Mouse (Mus musculus): ENCODE data around the gene Prr23a3. TPM values are rescaled to one million over a fixed set of nuclear protein-coding genes. Genes with fewer than 3 reads are reported as not detected.

The Prr23a3 gene
- not detected in 2 replicates for polyA plus RNA-seq (2016; fragmentation: Nextera tagmentation; extraction: Ambion mirVana)

GRCm38 (mm10) chr9:98864571-98864970 lies at the start of gene Prr23a3:
Gene Prr23a3, plus strand, starts transcription at chr9:98864767.
- ATAC-seq (ENCODE audit: low FRiP score, low read depth) = no peak
- H3K27ac ChIP-seq (replicated peaks) = no peak within 1 kb of the TSS
- 58% methylated on average over 22 of the region's 22 CpGs for WGBS
- H3K4me2 ChIP-seq (replicated peaks) = peak within 1 kb of the TSS; percentile 19; the same call in 1 of the 2 replicates
- no peak within 1 kb of the TSS for H3K9ac ChIP-seq (replicated peaks)
- H3K9me3 ChIP-seq = no peaks in the 10 kb centered on the region
- no peaks in the 10 kb centered on the region for H3K4me1 ChIP-seq
- no peak within 1 kb of the TSS for H3K4me3 ChIP-seq
- peaks cover 9% of the 10 kb centered on the region for H3K27me3 ChIP-seq
- H3K36me3 ChIP-seq = no peaks in the 10 kb centered on the region

DNA sequence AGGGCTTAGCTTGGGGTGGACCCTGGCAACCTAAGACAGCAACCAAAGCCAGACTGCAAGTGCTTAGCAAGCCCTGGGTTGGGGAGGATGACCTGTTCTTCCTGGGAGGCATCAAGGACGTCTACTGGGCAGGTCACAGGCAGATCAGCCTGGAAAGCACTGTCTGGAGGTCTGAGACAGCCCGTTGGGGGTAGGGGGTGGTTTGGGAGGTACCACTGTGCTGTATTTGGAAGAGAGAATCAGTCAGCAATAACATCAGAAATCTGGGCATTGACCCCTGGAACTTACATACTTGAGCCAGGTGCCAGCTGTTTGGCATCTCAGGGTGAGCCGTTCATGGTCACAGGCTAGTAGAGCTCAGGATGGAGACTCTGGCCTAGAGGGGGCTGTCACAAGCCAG lies 48.5 kb upstream of the Prr23a3 start:
- Histone ChIP-seq H3K4me2 (replicated peaks) (no peak overlapping the region), H3K4me3 (no peak overlapping the region), H3K27ac (replicated peaks) (no peak overlapping the region), H3K36me3 (no peaks in the 10 kb centered on the region), H3K27me3 (no peaks in the 10 kb centered on the region), H3K4me1 (no peaks in the 10 kb centered on the region), H3K9ac (replicated peaks) (no peak overlapping the region), H3K9me3 (no peaks in the 10 kb centered on the region)
- ATAC-seq (ENCODE audit: low FRiP score, low read depth) = no peak
- 88% methylated on average over 3 of the region's 3 CpGs for WGBS

DNA sequence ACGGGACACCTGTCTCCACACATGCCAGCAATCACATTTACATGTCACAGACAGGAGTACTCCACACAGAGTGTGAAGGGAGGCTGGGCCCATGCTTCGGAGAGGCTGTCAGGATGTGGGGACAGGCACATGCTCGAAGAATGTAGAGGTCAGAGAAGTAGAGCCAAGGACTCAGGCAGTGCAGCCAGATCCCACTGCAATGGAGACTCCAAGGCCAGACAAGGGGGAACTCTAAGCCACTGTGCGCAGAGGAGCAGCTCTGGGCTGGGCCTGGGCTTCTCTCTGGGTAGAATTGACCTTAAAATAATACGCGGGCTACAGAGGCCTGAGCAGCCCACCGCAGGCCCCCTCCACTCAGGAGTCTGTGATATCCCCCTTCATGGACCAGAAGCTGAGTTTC lies 47.0 kb upstream of the Prr23a3 start:
- ATAC-seq (ENCODE audit: low FRiP score, low read depth) = no peak
- Histone ChIP-seq H3K36me3 (no peaks in the 10 kb centered on the region), H3K4me1 (no peaks in the 10 kb centered on the region), H3K4me3 (no peak overlapping the region), H3K9me3 (no peaks in the 10 kb centered on the region), H3K27ac (replicated peaks) (no peak overlapping the region), H3K4me2 (replicated peaks) (no peak overlapping the region), H3K27me3 (no peaks in the 10 kb centered on the region), H3K9ac (replicated peaks) (no peak overlapping the region)
- WGBS = 90% methylated on average over 7 of the region's 7 CpGs

GRCm38 (mm10) chr9:98818971-98819370 lies 45.6 kb upstream of the Prr23a3 start:
- Histone ChIP-seq H3K9ac (replicated peaks) (no peak overlapping the region), H3K27ac (replicated peaks) (no peak overlapping the region), H3K4me1 (no peaks in the 10 kb centered on the region), H3K27me3 (no peaks in the 10 kb centered on the region), H3K9me3 (no peaks in the 10 kb centered on the region), H3K4me3 (no peak overlapping the region), H3K4me2 (replicated peaks) (no peak overlapping the region), H3K36me3 (no peaks in the 10 kb centered on the region)
- ATAC-seq (ENCODE audit: low FRiP score, low read depth) = no peak
- 76% methylated on average over 5 of the region's 5 CpGs for WGBS

DNA sequence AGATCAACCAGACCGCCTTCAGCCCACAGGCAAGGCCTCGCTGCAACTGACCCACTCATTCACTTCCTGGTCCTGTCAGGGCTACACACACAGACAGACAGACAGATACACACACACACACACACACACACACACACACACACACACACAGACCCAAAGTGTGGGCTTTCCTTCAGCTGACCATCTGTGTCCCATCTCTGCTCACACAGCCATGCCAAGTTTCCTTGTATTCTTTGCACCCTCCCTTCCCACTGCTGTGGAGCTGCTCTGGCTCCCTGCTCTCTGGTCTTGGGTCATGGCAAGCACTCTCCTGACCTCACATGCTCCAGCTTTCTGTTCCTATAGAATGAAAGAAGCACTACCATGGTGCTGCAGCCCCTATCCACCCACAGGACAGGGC lies 45.1 kb upstream of the Prr23a3 start:
- no peaks in the 10 kb centered on the region for H3K36me3 ChIP-seq
- H3K9ac ChIP-seq (replicated peaks) = no peak overlapping the region
- WGBS = 97% methylated on average over 2 of the region's 2 CpGs
- H3K4me3 ChIP-seq = no peak overlapping the region
- H3K4me2 ChIP-seq (replicated peaks) = no peak overlapping the region
- no peaks in the 10 kb centered on the region for H3K4me1 ChIP-seq
- no peaks in the 10 kb centered on the region for H3K9me3 ChIP-seq
- ATAC-seq (ENCODE audit: low FRiP score, low read depth) = no peak
- H3K27me3 ChIP-seq = no peaks in the 10 kb centered on the region
- H3K27ac ChIP-seq (replicated peaks) = no peak overlapping the region

- Histone ChIP-seq H3K4me3 (no peak overlapping the region), H3K4me1 (no peaks in the 10 kb centered on the region), H3K27me3 (no peaks in the 10 kb centered on the region), H3K27ac (replicated peaks) (no peak overlapping the region), H3K9me3 (no peaks in the 10 kb centered on the region), H3K36me3 (no peaks in the 10 kb centered on the region), H3K4me2 (replicated peaks) (no peak overlapping the region), H3K9ac (replicated peaks) (no peak overlapping the region)
- no peak for ATAC-seq (ENCODE audit: low FRiP score, low read depth)
- WGBS = 89% methylated on average over 4 of the region's 4 CpGs
These were observed 44.1 kb upstream of the Prr23a3 start for GRCm38 (mm10) chr9:98820461-98820860.

- Histone ChIP-seq H3K27ac (replicated peaks) (no peak overlapping the region), H3K4me2 (replicated peaks) (no peak overlapping the region), H3K36me3 (no peaks in the 10 kb centered on the region), H3K9ac (replicated peaks) (no peak overlapping the region), H3K4me1 (no peaks in the 10 kb centered on the region), H3K4me3 (no peak overlapping the region), H3K27me3 (no peaks in the 10 kb centered on the region), H3K9me3 (no peaks in the 10 kb centered on the region)
- ATAC-seq (ENCODE audit: low FRiP score, low read depth) = no peak
These were observed 43.5 kb upstream of the Prr23a3 start for GRCm38 (mm10) chr9:98821067-98821466.

DNA sequence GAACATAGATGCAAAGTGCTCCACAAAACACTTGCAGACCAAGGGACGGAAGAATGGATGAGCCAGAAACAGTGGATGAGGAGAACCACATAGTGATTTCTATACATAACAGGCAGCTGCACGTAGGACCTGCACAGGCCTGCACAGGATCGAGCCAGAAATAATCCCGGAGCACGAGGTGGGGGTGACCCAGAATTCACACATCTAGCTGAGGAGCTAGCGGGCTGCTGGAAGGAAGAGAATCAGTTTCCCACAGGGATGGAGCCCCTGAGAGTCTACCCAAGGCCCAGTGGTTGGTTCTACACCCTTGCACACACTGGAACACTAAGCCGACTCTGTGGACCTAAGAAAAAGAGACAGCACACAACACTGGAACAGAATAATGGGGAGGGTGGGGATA lies 40.8 kb upstream of the Prr23a3 start:
- H3K9me3 ChIP-seq = no peaks in the 10 kb centered on the region
- H3K9ac ChIP-seq (replicated peaks) = no peak overlapping the region
- H3K27me3 ChIP-seq = no peaks in the 10 kb centered on the region
- no peak overlapping the region for H3K27ac ChIP-seq (replicated peaks)
- ATAC-seq (ENCODE audit: low FRiP score, low read depth) = no peak
- no peaks in the 10 kb centered on the region for H3K4me1 ChIP-seq
- WGBS = 93% methylated on average over 7 of the region's 7 CpGs
- no peak overlapping the region for H3K4me2 ChIP-seq (replicated peaks)
- no peak overlapping the region for H3K4me3 ChIP-seq
- no peaks in the 10 kb centered on the region for H3K36me3 ChIP-seq

- Histone ChIP-seq H3K27me3 (no peaks in the 10 kb centered on the region), H3K36me3 (no peaks in the 10 kb centered on the region), H3K9ac (replicated peaks) (no peak overlapping the region), H3K4me3 (no peak overlapping the region), H3K9me3 (no peaks in the 10 kb centered on the region), H3K27ac (replicated peaks) (no peak overlapping the region), H3K4me2 (replicated peaks) (no peak overlapping the region), H3K4me1 (no peaks in the 10 kb centered on the region)
- 71% methylated on average over 5 of the region's 5 CpGs for WGBS
- no peak for ATAC-seq (ENCODE audit: low FRiP score, low read depth)
These were observed 35.1 kb upstream of the Prr23a3 start for GRCm38 (mm10) chr9:98829508-98829907.

DNA sequence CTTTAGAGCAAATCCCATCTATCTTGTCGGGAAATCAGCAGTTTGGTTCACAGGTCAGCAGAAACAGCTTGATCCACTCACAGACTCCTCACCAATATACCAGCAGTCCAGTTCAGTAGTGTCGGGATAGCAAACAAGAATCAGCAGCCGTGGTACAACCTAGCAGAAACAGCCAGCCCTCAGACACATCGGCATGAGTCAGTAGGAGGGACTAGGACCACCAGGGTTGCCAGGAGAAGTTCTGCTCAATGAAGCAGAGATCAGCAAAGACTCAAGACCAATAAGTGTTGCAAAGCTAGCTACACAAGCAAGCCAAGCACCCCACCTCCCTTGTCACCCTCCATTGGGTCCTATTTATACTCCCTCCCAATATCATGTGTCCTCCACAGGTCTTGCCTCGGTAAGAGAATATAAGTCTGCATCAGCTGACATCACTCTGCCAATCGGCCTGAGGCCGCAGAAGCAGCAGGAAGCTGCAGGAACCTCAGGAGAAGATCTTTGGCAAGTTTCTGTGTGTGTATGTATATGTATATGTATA lies 27.0 kb upstream of the Prr23a3 start:
- peaks cover 5% of the 10 kb centered on the region; the same call in 1 of the 2 replicates for H3K4me1 ChIP-seq
- no peak for ATAC-seq (ENCODE audit: low FRiP score, low read depth)
- H3K9me3 ChIP-seq = peaks cover 4% of the 10 kb centered on the region
- H3K27ac ChIP-seq (replicated peaks) = no peak overlapping the region
- WGBS = 82% methylated on average over 7 of the region's 7 CpGs
- no peak overlapping the region for H3K4me2 ChIP-seq (replicated peaks)
- no peak overlapping the region for H3K9ac ChIP-seq (replicated peaks)
- no peaks in the 10 kb centered on the region for H3K27me3 ChIP-seq
- no peaks in the 10 kb centered on the region for H3K36me3 ChIP-seq
- H3K4me3 ChIP-seq = no peak overlapping the region

- H3K9me3 ChIP-seq = peaks cover 4% of the 10 kb centered on the region
- H3K27me3 ChIP-seq = no peaks in the 10 kb centered on the region
- WGBS = 58% methylated on average over 22 of the region's 22 CpGs
- no peak within 1 kb of the TSS for H3K9ac ChIP-seq (replicated peaks)
- no peaks in the 10 kb centered on the region for H3K4me1 ChIP-seq
- peak within 1 kb of the TSS; percentile 31 for H3K4me2 ChIP-seq (replicated peaks)
- no peak for ATAC-seq (ENCODE audit: low FRiP score, low read depth)
- no peaks in the 10 kb centered on the region for H3K36me3 ChIP-seq
- no peak within 1 kb of the TSS for H3K27ac ChIP-seq (replicated peaks)
- H3K4me3 ChIP-seq = peak within 1 kb of the TSS; percentile 15
These were observed 22.4 kb upstream of the Prr23a3 start, which contains the start of gene Prr23a1 for GRCm38 (mm10) chr9:98842117-98842516. Gene Prr23a1, plus strand, starts transcription at chr9:98842503.

GRCm38 (mm10) chr9:98856210-98856609 lies 8.4 kb upstream of the Prr23a3 start, which contains the start of gene Prr23a2:
Gene Prr23a2, plus strand, starts transcription at chr9:98856494.
- Histone ChIP-seq H3K36me3 (no peaks in the 10 kb centered on the region), H3K27ac (replicated peaks) (no peak within 1 kb of the TSS), H3K4me2 (replicated peaks) (no peak within 1 kb of the TSS), H3K27me3 (no peaks in the 10 kb centered on the region), H3K9me3 (no peaks in the 10 kb centered on the region), H3K4me3 (no peak within 1 kb of the TSS), H3K9ac (replicated peaks) (no peak within 1 kb of the TSS), H3K4me1 (no peaks in the 10 kb centered on the region)
- 79% methylated on average over 18 of the region's 18 CpGs for whole genome bisulfite sequencing
- ATAC-seq (ENCODE audit: low FRiP score, low read depth) = no peak

DNA sequence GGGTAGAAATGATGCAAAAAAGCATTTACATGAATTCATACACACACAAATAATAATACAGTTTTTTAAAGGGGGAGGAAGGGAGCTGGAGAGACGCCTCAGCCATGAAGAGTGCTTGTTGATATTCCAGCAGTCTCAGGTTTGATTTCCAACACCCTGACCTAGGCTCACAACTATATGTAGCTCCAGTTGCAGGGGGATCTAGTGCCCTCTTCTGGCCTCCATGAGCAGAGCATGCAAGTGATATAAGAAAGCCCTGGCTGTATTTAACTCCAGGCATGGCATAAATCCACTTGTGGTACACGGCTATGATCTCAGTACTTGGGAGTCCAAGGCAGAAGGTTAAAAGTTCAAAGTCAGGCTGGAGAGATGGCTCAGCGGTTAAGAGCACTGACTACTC lies 1.1 kb upstream of the Prr23a3 start:
- no peak for ATAC-seq (ENCODE audit: low FRiP score, low read depth)
- H3K4me2 ChIP-seq (replicated peaks) = no peak overlapping the region
- H3K27ac ChIP-seq (replicated peaks) = no peak overlapping the region
- no peaks in the 10 kb centered on the region for H3K9me3 ChIP-seq
- no peaks in the 10 kb centered on the region for H3K4me1 ChIP-seq
- no peaks in the 10 kb centered on the region for H3K36me3 ChIP-seq
- H3K4me3 ChIP-seq = no peak overlapping the region
- 65% methylated on average over 3 of the region's 3 CpGs for WGBS
- H3K27me3 ChIP-seq = peaks cover 9% of the 10 kb centered on the region
- H3K9ac ChIP-seq (replicated peaks) = no peak overlapping the region
